Mouse (Mus musculus) midbrain, embryonic 15.5 days (tissue): ENCODE results near the gene Sema3e. TPM values are rescaled to one million over a fixed set of nuclear protein-coding genes. Genes with fewer than 3 reads are reported as not detected.
A peak's percentile ranks its signal among the peaks of the same experiment; 100 is the strongest.

ENCODE experiments used
- ATAC-seq: fragments of 200-750 bp; cut with Nextera tagmentation; replicated peaks from 2 replicates; pipeline ENCODE4 v1.8.0; 2017; ENCODE audit warnings: moderate TSS enrichment
- H3K27ac ChIP-seq: fragments of 300-500 bp; sonication (generic); 2 replicates; pipeline ENCODE4 v1.5.1; 2015; ENCODE audit warnings: mild to moderate bottlenecking, inconsistent platforms
- H3K27me3 ChIP-seq: fragments of 300-500 bp; sonication (generic); replicated peaks from 2 replicates; pipeline ENCODE4 v1.6.1; 2015; ENCODE audit warnings: inconsistent platforms
- H3K36me3 ChIP-seq: fragments of 300-500 bp; sonication (generic); replicated peaks from 2 replicates; pipeline ENCODE4 v1.6.1; 2015; ENCODE audit warnings: inconsistent platforms
- H3K4me1 ChIP-seq: fragments of 300-500 bp; sonication (generic); 2 replicates; pipeline ENCODE4 v1.6.1; 2015; ENCODE audit warnings: inconsistent platforms
- H3K4me2 ChIP-seq: fragments of 300-500 bp; sonication (generic); 2 replicates; pipeline ENCODE4 v1.6.1; 2015; ENCODE audit warnings: inconsistent platforms, mild to moderate bottlenecking, moderate library complexity
- H3K4me3 ChIP-seq: fragments of 300-500 bp; sonication (generic); 2 replicates; pipeline ENCODE4 v1.5.1; 2015; ENCODE audit warnings: mild to moderate bottlenecking, inconsistent platforms
- H3K9ac ChIP-seq: fragments of 300-500 bp; sonication (generic); 2 replicates; pipeline ENCODE4 v1.6.1; 2015; ENCODE audit warnings: mild to moderate bottlenecking, inconsistent platforms
- H3K9me3 ChIP-seq: fragments of 300-500 bp; sonication (generic); 2 replicates; pipeline ENCODE4 v1.6.1; 2016; ENCODE audit warnings: inconsistent platforms
- WGBS: fragments of 180-500 bp; shearing (Covaris S2); methylation state at CpG from one replicate; pipeline ENCODE4 v1.1.7; 2015; ENCODE audit warnings: mixed read lengths; 5-methylcytosine and 5-hydroxymethylcytosine counted together
- polyA plus RNA-seq: library from polyadenylated mRNA; unstranded; fragments of >200 nt; fragmentation: Nextera tagmentation; extraction: Ambion mirVana; gene quantifications from 2 replicates; pipeline ENCODE4 v1.2.1, GENCODE M21; 2015

Sema3e gene
- 3.7 and 4.3 TPM in 2 replicates for polyA plus RNA-seq

DNA sequence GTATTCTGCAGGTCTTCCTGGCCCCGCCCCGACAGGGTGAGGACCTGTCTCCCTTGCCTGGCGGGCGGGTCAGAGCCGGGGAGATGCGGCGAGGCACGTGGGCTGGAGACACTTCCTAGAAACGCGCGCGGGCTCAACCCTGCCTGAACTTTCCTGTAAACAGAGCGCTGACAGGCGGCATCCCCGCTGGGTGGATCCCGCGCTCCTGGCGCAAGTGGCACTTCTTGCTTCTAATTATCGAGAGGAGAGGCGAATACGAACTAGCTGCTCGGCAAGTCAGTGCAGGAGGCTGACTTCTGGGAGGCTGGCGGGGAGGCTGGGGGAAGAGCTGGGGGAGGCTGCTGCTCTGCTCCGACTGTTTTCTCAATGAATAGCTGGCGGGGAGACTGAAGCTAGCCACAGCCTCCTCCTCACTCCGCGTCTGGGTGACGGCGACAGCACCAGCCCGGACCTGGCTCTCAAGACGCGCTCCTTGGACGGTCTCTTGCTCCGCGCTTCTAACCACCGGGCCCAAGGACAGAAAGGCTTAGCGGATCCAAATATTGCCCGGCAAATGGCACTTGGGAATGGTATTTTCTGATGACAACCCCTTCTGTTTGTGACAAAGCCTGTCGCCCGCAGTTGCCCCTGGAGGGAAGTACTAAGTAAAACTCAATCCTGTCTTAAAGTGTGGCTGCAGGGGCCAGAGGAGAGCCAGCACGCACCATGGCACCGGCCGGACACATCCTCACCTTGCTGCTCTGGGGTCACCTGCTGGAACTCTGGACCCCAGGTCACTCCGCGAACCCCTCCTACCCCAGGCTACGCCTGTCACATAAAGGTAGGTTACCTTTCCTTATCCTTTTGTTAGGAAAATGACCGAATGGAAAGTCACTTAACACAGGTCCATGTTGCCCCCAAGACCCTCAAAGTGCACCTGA, at the start of gene Sema3e:
TSS of gene Sema3e (plus strand) at position 72 of the 920 bp plus-strand sequence.
- ATAC-seq, result peak; percentile 91
- peak within 1 kb of the TSS; percentile 48 for H3K4me3 ChIP-seq
- WGBS, result under 1% methylated on average over 47 of the region's 47 CpGs

DNA sequence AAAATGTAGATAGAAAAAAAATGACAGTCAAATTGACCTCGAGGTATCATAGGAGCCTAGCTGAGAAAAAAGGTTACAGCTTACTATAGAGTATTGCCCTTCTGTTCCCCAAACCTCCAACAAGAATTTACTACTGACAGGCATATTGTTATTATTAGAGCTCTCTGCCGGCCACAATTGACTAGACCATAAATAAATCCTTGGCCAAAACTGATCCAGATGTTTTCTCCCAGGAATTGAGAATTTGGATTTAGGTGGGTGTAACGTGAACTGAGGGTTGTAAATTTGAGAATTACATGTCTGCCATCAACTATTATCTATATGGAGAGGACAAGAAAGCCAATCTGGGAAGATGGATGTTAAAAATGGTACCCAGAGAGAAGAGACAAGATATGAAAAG, 47.5 kb upstream of the Sema3e start:
- no peak overlapping the region for H3K27ac ChIP-seq
- no peak overlapping the region for H3K9ac ChIP-seq
- no peaks in the 10 kb centered on the region for H3K27me3 ChIP-seq
- H3K4me1 ChIP-seq, result no peaks in the 10 kb centered on the region
- H3K36me3 ChIP-seq, result no peaks in the 10 kb centered on the region
- no peak overlapping the region for H3K4me2 ChIP-seq
- H3K9me3 ChIP-seq, result no peaks in the 10 kb centered on the region
- WGBS, result 83% methylated on average over 3 of the region's 3 CpGs
- no peak for ATAC-seq
- no peak overlapping the region for H3K4me3 ChIP-seq

More for the DNA sequence above, at the start of gene Sema3e:
- no peak within 1 kb of the TSS for H3K27ac ChIP-seq
- peak within 1 kb of the TSS; percentile 74 for H3K4me2 ChIP-seq
- H3K4me1 ChIP-seq, result peaks cover 8% of the 10 kb centered on the region
- H3K36me3 ChIP-seq, result no peaks in the 10 kb centered on the region
- H3K27me3 ChIP-seq, result 0 out of 2 replicates have a peak, but pooled peaks cover 2% of the 10 kb centered on the region
- H3K9ac ChIP-seq, result peak within 1 kb of the TSS; percentile 41
- H3K9me3 ChIP-seq, result no peaks in the 10 kb centered on the region

DNA sequence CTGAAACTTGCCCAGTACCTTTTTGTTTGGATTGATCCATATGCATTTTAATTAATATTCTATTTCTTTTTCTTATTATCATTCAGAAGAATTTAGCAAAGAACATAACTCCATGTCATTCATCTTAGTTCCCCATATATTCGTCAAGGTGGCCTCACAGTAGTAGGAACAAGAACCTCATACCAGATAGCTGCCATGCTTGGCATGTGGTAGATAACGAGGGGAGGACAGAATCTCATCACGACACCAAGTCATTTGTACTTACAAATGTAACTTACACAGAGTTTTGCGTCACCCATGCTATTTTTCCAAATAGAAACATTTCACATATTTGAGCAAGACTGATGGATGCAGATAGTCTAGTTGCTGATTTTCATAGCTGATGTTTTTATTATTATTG, 45.9 kb upstream of the Sema3e start:
- H3K27ac ChIP-seq, result no peak overlapping the region
- no peaks in the 10 kb centered on the region for H3K9me3 ChIP-seq
- ATAC-seq, result no peak
- H3K4me2 ChIP-seq, result no peak overlapping the region
- H3K4me1 ChIP-seq, result no peaks in the 10 kb centered on the region
- WGBS, result 91% methylated on average over 4 of the region's 4 CpGs
- H3K27me3 ChIP-seq, result no peaks in the 10 kb centered on the region
- no peaks in the 10 kb centered on the region for H3K36me3 ChIP-seq
- no peak overlapping the region for H3K9ac ChIP-seq
- H3K4me3 ChIP-seq, result no peak overlapping the region

DNA sequence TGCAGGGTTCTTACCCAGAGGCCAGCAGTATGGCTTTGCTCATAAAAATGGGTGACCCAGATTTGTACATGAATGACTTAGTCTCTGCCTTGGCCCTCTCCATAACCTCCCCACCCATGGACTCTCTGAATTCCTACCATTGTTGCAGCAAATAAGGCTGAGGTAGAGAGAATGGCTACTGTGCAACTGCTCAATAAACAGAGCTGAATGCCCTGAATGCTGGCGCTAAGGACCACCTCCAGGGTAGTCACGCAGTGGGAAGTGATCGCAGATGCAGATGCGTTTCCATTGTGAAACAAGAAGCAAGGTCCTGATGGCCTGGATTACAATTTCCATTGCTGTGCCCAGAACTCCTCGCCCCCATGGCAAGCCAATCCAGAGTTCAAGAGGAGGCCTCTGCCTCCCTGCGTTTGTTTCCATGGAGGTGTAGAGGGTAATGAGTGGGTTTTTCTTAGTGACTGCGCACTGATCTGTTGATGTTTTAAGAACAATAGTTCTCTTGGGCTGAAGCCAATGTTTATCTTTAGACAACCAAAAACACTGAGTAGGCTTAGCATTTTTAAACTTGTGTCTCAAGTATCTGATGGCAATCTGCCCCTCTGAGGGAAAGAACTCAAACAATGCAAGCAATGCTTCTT, 42.5 kb upstream of the Sema3e start:
- H3K9me3 ChIP-seq, result no peaks in the 10 kb centered on the region
- no peak overlapping the region for H3K9ac ChIP-seq
- H3K4me3 ChIP-seq, result no peak overlapping the region
- 20% methylated on average over 7 of the region's 7 CpGs for WGBS
- no peaks in the 10 kb centered on the region for H3K4me1 ChIP-seq
- no peak overlapping the region for H3K4me2 ChIP-seq
- no peaks in the 10 kb centered on the region for H3K27me3 ChIP-seq
- H3K27ac ChIP-seq, result no peak overlapping the region
- ATAC-seq, result peak; percentile 83; the same call in 1 of the 2 replicates
- no peaks in the 10 kb centered on the region for H3K36me3 ChIP-seq

DNA sequence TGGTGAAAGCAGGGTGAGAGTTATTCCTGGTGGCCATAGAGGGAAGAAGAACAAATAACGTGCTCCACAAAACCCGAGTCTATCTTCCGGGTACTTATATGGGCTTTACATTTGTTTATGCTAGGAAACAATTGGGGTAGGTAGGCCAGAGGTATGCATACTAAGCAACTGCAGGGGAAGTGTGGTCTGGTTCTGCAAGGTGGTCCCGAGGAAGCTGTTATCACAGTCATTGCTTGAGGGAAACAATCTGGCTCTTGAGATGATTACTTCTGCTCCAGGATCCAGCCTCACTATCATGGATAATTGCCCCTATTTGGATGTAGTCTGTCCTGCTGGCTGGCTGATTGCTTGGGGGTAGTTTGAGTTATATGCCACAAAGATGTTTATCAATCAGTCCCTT, 41.5 kb upstream of the Sema3e start:
- no peak overlapping the region for H3K9ac ChIP-seq

DNA sequence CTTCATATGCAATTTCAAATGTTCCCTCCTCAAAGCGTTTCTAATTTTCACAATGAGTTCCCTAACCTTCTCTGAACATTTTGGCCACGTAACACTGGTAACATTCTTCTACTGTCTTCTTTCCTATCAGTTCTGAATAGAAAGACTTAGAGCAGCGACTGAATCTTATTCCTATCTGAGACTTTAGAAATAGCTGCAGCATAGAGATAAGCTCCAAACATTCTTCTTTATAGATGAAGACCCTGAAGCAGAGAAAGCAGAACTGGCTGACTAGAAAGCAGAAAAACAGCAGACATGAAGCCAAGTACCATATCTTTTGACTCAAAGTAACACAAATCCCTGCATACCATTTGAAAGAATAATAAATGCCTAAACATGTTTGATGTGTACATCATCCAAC, 39.4 kb upstream of the Sema3e start:
- Histone ChIP-seq H3K9ac (no peak overlapping the region), H3K4me2 (no peak overlapping the region), H3K4me1 (no peaks in the 10 kb centered on the region), H3K36me3 (no peaks in the 10 kb centered on the region), H3K27me3 (no peaks in the 10 kb centered on the region), H3K27ac (no peak overlapping the region), H3K9me3 (no peaks in the 10 kb centered on the region), H3K4me3 (no peak overlapping the region)
- 88% methylated on average over 3 of the region's 3 CpGs for WGBS
- no peak for ATAC-seq

More for the DNA sequence above, 41.5 kb upstream of the Sema3e start:
- H3K9me3 ChIP-seq, result no peaks in the 10 kb centered on the region
- no peak overlapping the region for H3K27ac ChIP-seq
- H3K36me3 ChIP-seq, result no peaks in the 10 kb centered on the region
- H3K4me1 ChIP-seq, result no peaks in the 10 kb centered on the region
- no peak overlapping the region for H3K4me2 ChIP-seq
- no peak overlapping the region for H3K4me3 ChIP-seq
- WGBS, result 79% methylated on average over 4 of the region's 4 CpGs
- no peaks in the 10 kb centered on the region for H3K27me3 ChIP-seq
- no peak for ATAC-seq

DNA sequence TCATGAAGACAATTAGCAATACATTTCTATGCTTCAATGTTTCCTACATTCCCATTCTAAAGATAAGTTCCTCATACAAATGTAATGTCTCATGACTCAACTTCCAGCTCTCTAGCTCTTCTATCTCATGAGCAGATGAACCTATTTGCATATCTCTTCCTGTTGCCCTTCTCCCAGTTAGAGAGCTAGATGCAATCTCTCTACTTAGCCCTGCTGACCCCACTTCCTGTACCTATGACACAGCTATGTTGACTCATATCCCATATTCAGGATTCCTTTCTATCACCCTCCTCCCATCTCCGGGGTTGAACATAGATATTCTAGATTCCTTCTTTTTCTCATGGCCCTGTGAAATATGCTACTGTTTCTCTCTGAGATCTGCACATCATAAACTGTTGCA, 38.0 kb upstream of the Sema3e start:
- no peak overlapping the region for H3K27ac ChIP-seq
- ATAC-seq, result no peak
- H3K9me3 ChIP-seq, result no peaks in the 10 kb centered on the region
- no peak overlapping the region for H3K9ac ChIP-seq
- no peaks in the 10 kb centered on the region for H3K27me3 ChIP-seq
- no peaks in the 10 kb centered on the region for H3K4me1 ChIP-seq
- 98% methylated on average over 1 of the region's 1 CpGs for WGBS
- no peak overlapping the region for H3K4me2 ChIP-seq
- no peaks in the 10 kb centered on the region for H3K36me3 ChIP-seq
- no peak overlapping the region for H3K4me3 ChIP-seq

DNA sequence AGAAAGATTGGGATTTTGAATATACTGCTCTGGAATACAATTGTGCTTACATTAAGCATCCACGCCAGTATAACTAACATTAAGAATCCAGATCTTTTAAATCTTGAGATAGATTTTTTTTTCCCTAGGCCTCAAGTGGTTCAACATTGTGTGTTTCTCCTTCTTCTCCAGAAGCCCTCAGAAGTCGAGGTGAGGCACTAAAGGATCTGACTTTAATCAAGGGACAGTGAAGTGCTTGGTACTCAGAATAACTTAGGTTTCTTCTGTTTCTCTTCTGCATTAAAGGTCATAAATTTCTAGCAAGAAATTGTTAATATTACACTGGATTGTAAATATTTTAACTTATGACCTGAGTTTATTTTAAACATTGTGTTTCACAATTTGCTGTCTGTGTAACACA, 37.1 kb upstream of the Sema3e start:
- H3K36me3 ChIP-seq, result no peaks in the 10 kb centered on the region
- no peak for ATAC-seq
- no peaks in the 10 kb centered on the region for H3K27me3 ChIP-seq
- no peak overlapping the region for H3K9ac ChIP-seq
- no peaks in the 10 kb centered on the region for H3K9me3 ChIP-seq
- WGBS, result 80% methylated on average over 2 of the region's 2 CpGs
- H3K4me3 ChIP-seq, result no peak overlapping the region
- H3K27ac ChIP-seq, result no peak overlapping the region
- no peak overlapping the region for H3K4me2 ChIP-seq
- H3K4me1 ChIP-seq, result no peaks in the 10 kb centered on the region

DNA sequence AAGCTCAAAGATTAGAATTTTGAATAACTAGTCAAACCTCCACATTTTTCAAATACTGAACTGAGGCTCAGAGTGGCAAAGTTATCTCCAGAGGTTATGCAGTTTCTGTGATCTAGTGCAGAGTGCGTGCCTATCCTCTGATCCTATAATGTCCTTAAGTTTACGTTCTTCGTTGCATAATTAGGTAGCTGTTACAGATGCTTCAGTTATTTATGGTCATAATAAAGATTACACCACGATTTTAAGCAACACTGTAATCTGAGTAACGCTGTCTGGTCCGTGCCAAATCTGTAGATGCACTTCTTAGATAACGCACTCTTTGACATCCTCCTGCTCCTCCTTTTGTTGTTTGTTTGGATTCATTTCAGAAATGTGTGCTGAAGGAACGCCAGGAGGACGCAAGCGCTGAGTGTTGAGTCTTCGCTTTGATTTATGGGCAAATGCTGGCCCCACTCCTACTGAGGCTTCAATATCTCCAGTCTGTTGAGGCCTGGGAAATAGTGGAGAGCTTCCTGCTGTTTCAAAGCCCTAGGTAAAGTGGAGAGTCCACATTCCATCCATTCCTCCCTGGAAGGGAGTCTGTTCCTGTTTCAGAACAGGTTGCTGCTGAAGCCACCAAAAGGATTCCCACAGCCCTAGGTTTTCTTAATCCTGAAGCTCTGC, 32.2 kb upstream of the Sema3e start:
- H3K36me3 ChIP-seq, result no peaks in the 10 kb centered on the region
- 77% methylated on average over 11 of the region's 11 CpGs for WGBS
- no peak overlapping the region for H3K4me3 ChIP-seq
- no peak overlapping the region for H3K4me2 ChIP-seq
- no peaks in the 10 kb centered on the region for H3K9me3 ChIP-seq
- no peak for ATAC-seq
- H3K27me3 ChIP-seq, result no peaks in the 10 kb centered on the region
- H3K4me1 ChIP-seq, result no peaks in the 10 kb centered on the region
- no peak overlapping the region for H3K27ac ChIP-seq
- no peak overlapping the region for H3K9ac ChIP-seq

DNA sequence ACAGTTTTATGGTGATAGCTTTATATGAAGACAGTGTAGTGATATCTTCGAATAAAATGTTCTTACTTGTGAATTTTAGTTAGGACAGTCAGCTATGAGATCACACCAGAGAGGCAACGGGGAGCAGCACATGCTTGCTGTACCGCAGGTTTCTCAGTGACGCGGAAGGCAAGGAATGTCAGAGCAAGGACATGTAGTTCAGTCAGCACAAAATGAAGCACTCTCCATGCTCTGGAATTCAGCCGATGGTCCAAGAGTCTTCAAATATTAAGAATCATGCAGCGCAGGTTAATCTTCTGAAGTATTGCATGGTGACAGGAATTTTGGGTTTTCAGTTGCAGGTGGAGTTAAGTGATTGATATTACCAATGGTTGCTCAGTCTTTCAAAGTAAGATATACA, 3.3 kb downstream of the Sema3e start:
- ATAC-seq, result no peak
- Histone ChIP-seq H3K4me3 (no peak overlapping the region), H3K27me3 (0 out of 2 replicates have a peak, but pooled peaks cover 2% of the 10 kb centered on the region), H3K4me1 (peaks cover 8% of the 10 kb centered on the region), H3K36me3 (no peaks in the 10 kb centered on the region), H3K27ac (no peak overlapping the region), H3K9ac (no peak overlapping the region), H3K4me2 (no peak overlapping the region), H3K9me3 (no peaks in the 10 kb centered on the region)
- 95% methylated on average over 7 of the region's 7 CpGs for WGBS

DNA sequence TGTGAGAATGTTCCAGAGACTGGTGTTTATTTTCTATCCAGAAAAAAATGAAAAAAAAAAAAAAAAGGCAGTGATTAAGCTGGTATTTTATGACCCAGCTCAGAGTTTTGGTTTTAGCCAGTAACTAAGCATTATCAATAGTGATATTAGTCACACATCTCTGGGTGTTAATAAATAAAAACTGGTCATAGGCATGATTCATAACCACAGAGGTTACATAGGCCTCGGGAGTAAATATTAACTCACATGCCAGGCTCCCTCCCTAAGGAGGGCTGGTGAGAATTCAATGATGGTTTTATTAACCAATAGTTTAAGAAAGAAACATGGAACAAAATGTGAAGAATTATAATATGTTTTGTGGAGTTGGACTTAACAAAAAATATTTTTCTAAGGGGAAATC, 5.7 kb downstream of the Sema3e start:
- no peak for ATAC-seq
- 90% methylated on average over 1 of the region's 1 CpGs for WGBS

DNA sequence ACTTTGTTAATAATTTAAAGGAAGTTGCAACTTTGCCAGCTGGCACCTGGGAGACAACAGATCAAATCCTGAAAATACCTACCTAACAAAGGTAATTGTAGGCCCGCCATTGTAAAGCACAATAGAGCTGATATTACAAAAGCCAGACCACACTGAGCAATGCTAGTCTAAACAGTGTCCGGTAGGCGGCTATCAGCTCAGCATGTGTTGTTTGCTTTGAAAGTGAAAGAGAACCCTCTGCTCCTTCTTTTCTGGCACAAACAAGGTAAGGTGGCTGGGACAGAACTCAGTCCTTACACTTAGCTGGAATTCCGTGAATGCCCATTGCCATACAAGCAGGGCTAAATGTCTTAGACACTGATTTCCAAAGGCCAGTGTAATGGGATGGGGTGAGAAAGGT, 7.0 kb downstream of the Sema3e start:
- Histone ChIP-seq H3K27ac (no peak overlapping the region), H3K4me1 (no peaks in the 10 kb centered on the region), H3K27me3 (0 out of 2 replicates have a peak, but pooled peaks cover 2% of the 10 kb centered on the region), H3K9me3 (no peaks in the 10 kb centered on the region), H3K4me2 (no peak overlapping the region), H3K9ac (no peak overlapping the region), H3K4me3 (no peak overlapping the region), H3K36me3 (no peaks in the 10 kb centered on the region)
- ATAC-seq, result no peak
- 19% methylated on average over 4 of the region's 4 CpGs for WGBS

More for the DNA sequence above, 5.7 kb downstream of the Sema3e start:
- no peak overlapping the region for H3K4me3 ChIP-seq
- no peaks in the 10 kb centered on the region for H3K36me3 ChIP-seq
- no peak overlapping the region for H3K4me2 ChIP-seq
- no peak overlapping the region for H3K9ac ChIP-seq
- H3K27ac ChIP-seq, result no peak overlapping the region
- no peaks in the 10 kb centered on the region for H3K9me3 ChIP-seq
- peaks cover 5% of the 10 kb centered on the region for H3K4me1 ChIP-seq
- H3K27me3 ChIP-seq, result 0 out of 2 replicates have a peak, but pooled peaks cover 2% of the 10 kb centered on the region
